Mouse (Mus musculus) embryo, embryonic 10.5 days (tissue): Measurements from ENCODE around the gene Gm10577.

Experiments
- DNase-seq: peaks from one replicate; pipeline ENCODE4 v3.0.0-alpha.2; 2015; ENCODE audit warnings: low spot score

Gm10577 gene

DNA sequence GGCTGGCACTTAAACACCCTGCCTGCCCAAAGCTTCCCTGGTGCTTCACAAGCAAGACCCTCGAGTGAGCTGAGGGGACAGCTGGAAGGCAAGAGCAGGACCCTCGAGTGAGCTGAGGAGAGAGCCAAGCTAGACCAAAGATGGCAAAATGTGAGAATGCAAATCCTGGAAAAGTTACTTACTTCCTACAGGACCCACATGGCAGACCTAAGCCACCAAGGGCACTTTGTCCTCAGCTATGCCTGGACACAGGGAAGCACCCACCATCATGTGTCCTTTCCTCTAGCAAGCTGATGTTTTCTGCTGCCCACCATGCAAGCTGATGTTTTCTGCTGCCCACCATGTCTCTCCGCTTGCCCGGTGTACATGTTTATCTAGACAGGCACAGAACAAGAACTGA, at the start of gene Gm10577:
Gene Gm10577 (minus strand): TSS at position 101 of the 400 bp plus-strand sequence.
- DNase-seq = no peak

DNA sequence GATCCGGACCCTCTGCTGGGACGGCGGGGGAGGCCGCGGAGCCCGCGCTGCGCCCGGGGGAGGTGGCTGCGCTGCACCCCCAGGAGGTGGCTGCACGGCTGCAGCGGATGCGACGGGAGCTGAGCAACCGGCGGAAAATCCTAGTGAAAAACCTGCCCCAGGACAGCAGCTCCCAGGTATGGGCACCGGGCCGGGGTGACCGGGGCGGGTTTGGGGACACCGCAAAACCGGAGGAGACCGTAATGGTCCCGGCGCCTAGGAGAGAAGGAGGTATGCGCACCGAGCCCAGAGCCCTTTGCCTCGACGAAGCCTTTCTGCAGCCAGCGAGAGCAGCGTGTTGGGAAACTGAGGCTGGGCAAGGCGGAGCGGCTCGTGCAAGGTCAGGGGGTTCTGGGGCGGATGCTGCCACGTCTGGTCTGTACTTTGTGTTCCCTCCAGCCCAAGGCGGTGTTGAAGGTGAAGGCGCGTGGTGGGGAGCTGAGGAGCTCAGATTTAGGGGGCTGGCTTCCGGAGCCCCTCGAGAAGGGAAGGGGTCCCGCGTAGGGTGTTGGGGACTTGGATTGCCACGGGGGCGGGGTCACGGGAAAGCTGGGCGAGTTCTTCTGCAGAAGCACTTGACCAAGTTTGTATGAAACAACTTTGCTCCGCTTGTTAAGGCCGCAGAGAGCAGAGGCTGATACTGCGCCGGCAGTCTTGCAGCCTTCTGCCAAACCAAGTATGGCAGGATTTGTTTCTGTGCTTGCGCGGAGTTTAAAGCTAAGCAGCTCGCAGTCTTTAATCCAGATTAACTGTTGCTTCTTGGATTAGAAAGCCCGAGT, 48.9 kb upstream of the Gm10577 start:
- DNase-seq = peak; percentile 65

DNA sequence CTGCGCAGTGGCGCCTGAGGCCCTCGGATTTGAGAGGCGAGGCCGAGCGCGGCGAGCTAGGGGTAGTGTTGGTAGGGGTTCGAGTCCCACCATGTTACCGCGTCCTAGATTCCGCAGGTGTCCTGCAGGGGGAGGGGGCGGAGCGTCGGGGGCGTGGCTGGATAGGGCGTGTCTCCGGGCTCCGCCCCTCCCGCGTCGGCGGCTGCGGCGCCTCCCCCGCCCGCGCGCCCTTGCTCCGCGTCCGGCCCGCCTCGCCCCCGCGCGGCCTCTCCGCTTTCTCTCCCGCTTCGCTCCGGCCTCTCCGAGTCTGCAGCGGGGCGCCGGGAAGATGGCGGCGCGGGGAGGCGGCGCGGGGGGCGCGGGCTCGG, 48.3 kb upstream of the Gm10577 start, which contains the start of gene Raver2:
Gene Raver2 (plus strand): TSS at position 198 of the 368 bp plus-strand sequence.
- peak; percentile 77 for DNase-seq

DNA sequence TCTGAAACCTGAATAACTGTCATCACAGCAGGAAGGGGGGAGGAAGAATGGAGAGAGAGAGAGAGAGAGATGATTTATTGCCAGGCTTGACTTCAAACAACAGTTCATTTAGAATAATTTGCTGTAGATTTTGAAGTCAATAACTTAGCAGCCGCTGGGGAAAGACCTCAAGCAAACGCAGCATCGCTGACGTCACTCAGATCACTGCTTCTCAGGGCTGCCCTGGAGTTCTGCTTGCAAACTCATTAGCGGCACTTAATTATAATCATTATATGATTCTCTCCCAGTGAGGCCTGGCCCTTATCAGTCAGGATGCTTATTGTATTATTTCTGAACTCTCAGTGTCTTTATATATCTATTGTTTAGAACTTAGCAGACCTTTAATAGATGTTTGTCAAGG, 45.9 kb upstream of the Gm10577 start:
- DNase-seq = no peak

DNA sequence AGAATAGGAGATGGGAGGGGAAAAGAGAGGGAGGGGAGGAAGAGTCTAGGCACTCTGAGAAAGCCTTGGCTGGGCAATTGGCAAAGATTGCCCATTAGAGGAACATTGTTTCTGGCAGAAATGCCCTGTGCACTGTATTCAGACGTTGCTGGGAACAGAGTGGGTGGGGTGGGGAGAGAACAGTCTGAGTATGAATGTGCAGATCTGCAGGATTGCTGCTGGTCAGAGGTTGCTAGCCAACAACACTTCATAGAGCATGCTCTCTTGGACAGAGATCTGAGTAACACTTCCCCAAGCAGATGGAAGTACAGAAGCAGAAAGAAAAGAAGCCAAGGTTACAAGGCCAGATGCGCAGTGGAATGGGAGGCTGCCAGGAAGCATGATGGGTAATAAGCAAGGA, 41.6 kb upstream of the Gm10577 start:
- no peak for DNase-seq

DNA sequence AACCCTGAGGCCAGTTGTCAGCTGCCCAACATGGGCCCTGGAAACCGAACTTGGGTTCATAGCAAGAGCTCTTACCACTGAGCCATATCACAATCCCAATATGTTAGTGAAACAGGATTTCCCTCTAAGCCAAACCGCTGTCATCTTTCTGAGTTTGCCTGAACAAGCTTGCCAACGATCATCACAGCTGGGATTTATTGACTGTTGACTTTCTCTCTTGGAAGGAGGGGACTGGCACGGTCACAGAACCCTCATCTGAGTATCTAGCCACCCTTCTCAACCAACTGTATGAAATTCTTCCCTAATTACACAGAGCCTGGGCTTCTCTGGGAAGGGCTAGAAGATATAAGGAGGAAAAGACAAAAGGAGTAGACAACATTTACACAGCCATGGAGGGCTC, 26.1 kb upstream of the Gm10577 start:
- DNase-seq = no peak

DNA sequence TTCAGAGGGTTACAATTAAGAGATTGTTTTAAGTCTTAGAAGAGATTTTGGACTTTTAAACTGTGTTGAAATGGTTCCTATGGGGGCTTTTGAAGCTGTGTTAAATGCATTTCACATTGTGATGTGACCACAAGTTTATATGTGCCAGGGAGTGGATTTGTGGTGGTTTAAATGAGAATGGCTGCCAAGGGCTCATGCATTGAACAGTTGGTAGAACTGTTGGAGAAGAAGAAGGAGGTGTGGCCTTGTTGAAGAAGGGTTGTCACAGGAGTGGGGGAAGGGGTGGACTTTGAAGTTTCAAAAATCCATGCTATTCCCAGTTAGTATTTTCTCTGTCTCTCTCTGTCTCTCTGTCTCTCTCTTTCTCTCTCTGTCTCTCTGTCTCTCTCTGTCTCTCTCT, 23.7 kb upstream of the Gm10577 start:
- no peak for DNase-seq

DNA sequence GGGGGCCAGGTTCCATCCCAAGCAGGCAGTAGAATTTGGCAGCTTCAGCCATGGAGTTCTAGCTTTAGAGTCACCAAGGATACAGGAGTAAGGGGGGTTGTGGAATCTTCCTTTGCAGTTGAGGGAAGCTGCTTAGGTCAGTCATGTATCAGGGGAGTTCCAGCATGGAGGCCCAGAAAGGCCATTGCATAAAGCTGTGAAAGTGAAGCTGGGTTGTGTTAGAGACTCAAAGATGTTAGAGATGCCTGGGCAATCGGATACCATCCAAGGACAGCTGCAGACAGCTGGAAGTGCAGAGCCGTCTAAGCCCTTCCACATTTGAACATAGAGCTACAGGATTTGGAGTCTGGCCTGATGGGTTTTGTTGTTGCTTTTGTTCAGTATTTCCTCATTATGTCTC, 23.2 kb upstream of the Gm10577 start:
- no peak for DNase-seq

DNA sequence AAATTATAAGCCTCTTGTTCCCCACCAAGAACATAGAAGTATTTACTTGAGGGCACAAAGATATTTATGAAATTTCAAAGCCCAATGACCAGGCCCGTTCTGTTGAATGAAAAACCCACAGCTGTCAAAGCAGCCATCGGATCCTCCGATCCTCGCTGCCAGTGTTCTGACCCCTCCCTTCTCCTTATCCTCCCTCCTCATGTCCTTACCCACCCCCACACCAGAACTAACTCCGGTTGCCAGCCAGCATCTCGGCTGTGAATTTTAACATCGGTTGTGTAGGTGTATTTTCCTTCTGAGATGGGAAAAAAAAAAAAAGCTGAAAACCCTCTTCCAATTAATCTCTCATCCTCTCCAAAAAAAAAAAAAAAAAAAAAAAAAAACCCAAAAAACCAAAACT, 16.7 kb upstream of the Gm10577 start:
- no peak for DNase-seq

DNA sequence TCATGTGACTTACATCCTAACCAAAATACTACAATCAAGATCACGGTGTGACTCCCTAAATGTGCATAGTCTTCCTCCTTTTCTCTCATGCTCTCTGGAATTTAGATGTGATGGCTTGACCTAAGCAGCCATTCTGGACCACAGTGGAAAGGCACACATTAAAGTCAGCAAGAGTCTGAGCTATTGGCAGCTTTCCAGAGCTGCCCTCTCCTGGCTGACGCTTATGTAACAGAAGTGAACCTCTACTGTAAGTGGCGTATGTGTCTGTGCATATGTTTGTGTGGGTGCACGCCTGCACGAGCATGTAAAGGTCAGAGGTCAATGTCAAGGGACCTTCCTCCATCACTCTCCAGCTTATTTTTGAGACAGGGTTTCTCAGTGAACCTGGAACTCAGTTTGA, 14.6 kb upstream of the Gm10577 start:
- no peak for DNase-seq

DNA sequence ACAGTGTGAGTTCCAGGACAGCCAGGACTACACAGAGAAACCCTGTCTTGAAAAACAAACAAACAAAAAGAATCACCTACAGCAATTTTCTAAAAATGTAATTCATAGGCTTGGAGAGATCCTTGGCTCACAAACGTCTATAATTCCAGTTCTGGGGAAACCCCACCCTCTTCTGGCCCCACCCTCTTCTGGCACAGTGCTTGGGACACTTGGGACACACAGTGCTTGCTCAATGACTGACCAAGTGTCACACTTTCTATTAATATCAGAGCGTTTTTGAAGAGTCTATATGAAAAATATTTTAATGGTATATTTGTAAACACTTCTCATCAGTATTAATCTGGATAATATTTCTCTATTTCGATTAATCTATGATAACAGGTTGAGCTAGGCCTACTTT, 12.6 kb upstream of the Gm10577 start:
- DNase-seq = no peak

DNA sequence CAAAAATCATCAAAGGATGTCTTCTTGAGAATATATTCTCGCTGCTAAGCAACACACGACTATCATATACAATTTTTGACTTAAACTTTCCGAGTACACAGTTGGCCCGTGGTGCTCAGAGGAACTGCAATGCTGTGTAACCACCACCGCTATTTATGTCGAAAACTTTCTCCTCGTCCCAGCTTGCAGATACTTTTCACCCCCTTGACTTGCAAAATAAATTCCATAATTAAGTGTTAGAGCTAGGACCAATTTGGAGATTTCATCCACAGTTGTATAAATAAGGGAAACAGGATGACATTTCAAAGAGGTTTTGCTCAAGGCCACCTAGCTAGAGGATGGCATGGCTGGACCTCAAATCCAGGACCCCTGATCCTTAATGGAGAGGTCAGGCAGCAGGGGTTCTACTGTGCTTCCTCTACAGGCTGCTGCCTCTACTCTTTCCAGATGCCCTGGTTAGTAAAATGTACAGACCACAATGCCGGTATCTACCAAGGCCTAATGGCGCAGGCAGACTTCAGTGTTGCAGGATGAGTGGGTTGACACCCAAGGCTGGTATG, 7.4 kb upstream of the Gm10577 start:
- DNase-seq = no peak

DNA sequence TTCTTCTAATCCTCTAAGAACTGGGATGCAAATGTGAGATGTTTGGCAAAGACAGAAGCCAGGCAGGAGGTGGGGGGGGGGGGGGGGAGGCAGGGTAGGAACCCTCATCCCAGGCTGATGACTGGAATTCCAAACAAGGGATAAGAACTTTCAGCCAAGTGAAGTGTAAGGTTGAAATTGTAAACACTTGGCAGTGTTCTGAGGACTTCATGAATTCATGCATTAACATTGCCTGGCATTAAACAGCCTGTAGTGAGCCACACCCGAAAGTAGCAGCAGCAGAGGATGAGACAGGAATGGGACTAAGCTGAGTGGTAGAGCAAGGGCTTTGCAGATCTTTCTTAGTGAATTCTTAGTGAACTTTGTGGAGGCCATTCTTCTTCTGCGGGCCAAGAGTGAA, 6.5 kb upstream of the Gm10577 start:
- no peak for DNase-seq

DNA sequence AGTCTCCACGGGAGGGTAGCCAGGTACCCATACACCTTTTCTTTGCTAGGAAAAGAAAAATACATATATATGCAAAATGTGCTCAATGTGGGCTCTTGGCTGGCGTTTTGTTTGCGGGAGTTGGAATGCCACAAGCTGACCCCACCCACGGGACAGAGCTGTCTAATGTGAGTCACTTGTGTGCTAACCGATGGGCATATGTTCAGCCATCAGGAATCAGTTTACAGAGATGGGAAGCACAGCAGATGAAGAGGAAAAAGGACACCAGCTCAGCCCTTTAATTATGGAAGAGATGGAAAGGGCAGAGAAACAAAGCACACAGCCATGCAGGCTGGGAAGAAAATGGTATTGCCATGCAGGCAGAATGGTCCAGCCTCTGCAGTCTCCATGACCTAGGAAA, 6.1 kb upstream of the Gm10577 start:
- no peak for DNase-seq

DNA sequence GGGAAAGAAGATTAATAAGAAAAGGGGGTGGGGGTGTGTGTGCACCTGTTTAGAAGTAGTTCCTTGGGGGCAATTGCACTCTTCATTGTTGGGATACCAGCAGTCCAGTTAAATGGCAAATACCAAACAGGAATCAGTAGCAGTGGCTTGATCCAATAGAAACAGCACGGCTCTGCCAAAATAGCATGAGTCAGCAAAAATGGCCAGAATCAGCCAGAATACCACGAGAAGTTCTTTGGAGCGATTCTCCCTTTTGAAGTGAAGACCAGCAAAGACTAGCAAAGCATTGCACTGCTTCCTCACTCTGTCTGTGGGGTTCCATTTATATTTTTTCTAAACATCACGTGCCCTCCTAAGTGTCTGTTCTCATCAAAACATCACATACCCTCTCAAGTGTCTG, 2.7 kb downstream of the Gm10577 start:
- DNase-seq = no peak

DNA sequence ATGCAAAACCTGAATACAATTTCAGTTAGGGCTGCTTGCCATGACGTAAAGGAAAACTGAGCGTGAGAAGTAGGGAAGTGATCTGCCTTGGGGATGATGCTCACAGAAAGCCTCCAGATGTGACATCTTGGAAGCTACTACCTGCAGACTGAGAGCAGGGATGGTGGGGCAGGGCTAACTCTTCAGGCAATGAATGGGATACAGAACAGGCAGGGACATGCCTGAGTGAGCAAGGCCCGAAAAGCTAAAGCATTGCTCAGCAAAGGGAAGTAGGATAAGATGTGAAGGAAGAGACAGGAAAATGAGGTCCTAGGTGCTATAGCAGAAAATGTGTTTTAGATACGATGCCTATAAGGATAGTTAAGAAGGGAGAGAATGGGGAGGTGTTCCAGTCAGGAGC, 11.4 kb downstream of the Gm10577 start:
- DNase-seq = no peak

DNA sequence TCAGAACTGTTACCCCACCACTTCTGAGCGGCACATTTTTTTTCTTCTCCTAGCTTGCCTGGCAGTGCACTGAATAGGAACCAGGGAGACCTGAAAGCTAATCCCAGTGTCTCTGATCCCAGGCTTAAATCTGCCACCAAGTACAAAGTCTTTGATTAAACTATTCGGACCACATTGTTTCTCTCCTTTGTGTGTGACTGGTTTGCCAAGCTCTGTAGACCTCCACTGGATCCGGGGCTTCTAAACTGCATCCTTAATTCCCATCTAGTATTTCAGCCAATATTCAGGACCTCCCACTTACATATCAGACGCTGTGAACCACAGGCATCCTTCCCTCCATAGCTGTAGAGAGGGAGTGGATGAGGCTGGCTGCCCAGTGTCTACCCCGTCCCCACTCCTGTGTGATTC, 12.1 kb downstream of the Gm10577 start:
- DNase-seq = no peak

DNA sequence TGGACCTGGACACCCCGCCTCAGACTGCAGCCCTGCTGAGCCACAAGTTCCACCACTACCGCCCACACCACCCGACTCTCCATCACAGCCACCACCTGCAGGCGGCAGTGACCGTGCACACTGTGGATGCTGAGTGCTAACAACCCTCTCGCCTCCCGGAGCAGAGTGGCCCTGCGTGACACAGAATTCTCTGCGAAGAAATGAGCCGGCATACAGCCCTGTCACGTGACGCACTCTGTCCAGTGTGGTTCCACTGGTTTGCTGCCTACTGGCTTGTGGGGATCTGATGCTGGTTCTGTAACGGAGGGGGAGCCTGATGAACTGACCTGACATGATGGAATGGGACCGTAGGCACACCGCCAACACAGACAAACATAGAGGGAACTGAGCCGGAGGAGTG, 17.5 kb downstream of the Gm10577 start:
- no peak for DNase-seq

DNA sequence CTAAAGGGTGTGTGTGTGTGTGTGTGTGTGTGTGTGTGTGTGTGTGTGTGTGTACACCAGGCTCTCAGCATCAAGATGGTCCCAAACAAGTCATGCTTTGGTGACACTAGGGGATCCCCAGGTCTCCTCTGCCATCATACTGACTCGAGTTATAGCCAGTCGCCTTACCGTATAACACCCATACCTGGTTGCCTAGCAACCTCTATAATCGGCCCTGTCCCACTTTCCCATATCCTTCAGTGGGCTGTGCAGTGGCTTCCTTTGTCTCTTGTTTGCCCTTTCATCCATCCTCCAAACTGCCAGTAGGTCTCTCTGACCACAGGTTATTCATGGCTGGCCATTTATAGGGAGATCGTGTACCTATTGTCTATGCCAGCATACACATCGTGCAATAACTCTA, 19.4 kb downstream of the Gm10577 start:
- no peak for DNase-seq

DNA sequence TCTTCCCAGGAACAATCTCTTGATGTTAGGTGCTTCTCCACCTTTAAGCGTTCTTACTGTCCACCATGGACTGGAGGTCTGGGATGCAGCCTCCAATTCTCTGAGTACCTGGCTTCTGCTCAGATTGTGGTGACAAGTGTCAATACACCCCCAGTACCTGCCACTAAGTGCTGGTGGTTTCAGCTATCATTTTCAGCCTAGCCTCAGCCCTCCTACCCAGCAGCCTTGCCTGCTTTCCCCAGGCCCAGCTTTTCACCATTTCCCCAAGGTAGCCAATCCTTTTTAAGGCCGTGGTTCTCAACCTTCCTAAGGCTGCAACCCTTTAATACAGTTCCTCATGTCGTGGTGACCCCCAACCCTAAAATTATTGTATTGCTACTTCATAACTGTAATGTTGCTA, 19.9 kb downstream of the Gm10577 start:
- no peak for DNase-seq

DNA sequence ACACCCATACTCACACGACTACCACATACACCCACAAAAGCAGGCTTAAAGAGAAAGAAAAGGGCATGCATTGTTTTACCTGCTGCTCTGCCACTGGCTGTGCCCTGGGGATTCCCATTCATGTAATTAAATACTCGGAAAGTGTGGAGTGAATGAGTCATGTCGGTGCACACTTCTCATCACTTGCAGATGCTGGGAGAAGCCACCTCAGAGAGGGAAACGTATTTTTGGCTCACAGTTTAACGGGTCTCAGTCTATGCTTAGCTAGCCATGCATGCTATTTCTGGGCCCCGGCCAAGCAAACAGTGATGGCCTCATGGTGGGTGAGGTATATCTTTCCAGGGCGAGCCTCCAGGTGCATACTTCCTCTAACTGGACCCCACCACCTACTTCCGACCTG, 21.6 kb downstream of the Gm10577 start:
- no peak for DNase-seq

DNA sequence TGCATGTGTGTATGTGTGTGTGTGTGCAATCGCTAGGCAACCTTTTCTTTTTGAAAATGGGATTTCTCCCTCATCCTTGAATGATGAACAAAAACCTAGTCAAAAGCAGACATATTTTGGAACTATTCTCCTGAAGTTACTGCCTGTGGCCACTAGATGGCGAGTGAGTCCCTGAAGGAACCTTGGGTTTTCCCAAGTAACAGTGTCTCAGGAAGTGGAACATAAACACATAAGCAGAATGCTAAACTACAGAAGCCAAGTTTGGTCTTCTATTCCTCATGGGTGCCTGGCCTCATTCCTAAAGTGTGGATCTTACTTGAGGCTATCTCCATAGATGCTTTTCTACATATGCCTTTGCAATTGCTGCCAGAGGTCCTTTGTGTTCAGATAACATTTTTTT, 22.4 kb downstream of the Gm10577 start:
- DNase-seq = peak; percentile 85

DNA sequence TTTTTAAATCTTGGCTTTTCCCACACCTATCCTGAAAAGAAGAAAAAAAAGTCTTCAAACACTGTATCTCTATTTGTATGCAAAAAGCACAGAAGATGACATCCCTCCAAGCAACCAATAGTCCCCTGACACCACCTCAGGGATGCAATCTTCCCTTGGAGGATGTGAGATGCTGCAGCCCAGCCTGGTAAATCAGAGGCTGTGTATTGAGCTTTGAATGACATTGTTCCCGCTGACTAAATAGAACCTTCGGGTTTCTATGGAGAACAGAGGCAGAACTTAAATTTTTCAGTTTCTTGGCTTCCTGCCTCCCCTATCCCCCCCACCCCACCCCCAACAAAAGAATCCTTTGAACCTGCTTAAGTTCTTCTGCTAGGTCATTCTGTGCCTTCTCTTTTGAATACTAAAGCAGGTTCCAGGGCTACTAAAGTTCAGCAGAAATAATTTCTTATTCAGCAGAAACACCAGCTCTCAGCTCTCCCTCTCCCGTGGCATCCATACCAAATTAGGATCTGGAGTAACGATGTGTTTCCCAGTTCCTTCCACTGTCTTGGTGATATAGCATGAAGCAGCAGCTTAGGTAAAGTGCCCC, 24.3 kb downstream of the Gm10577 start:
- DNase-seq = no peak

DNA sequence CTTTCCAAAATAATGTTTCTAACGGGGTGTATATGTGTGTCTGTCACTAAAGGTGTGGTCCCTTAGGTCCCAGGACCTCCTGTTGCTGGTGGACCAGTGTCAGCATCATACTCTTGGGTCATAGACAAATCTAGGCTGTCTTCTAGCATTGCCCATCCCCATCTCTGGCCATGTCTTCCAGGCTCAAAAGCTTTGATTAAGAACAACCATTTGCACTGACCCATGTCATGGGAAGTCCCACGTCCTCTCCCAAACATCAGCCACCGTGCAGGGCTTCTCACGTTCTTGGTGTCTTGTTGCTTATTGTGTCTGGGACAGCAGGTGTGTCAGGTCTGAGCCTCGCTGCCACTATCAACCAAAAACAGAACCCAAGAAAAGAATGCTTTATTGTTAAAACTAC, 24.9 kb downstream of the Gm10577 start:
- DNase-seq = no peak
